Mouse (Mus musculus): ENCODE data around the gene Efcab11. TPM values are rescaled to one million over a fixed set of nuclear protein-coding genes. Genes with fewer than 3 reads are reported as not detected.

Efcab11 gene
- polyA plus RNA-seq, 1 experiment = 1.8 TPM

- TF ChIP-seq GATA1 (IDR thresholded peaks at IDR 0.05; ENCODE audit: low read length) = no peak
- TF ChIP-seq TAL1 (IDR thresholded peaks at IDR 0.05; ENCODE audit: low read length) = no peak
- no peaks in the 10 kb centered on the region for H3K9me3 ChIP-seq (ENCODE audit: control insufficient read depth, low read length)
- no peak overlapping the region for H3K4me3 ChIP-seq (replicated peaks)
- H3K27me3 ChIP-seq (ENCODE audit: control insufficient read depth) = no peaks in the 10 kb centered on the region
- no peaks in the 10 kb centered on the region for H3K36me3 ChIP-seq (ENCODE audit: control insufficient read depth)
- no peaks in the 10 kb centered on the region for H3K4me1 ChIP-seq (ENCODE audit: control insufficient read depth)
These were observed 110.5 kb downstream of the Efcab11 start for GRCm38 (mm10) chr12:99773636-99774193.

GRCm38 (mm10) chr12:99771018-99771417 is 113.2 kb downstream of the Efcab11 start:
- Histone ChIP-seq H3K36me3 (ENCODE audit: control insufficient read depth) (no peaks in the 10 kb centered on the region), H3K4me1 (ENCODE audit: control insufficient read depth) (no peaks in the 10 kb centered on the region), H3K4me3 (replicated peaks) (no peak overlapping the region), H3K9me3 (ENCODE audit: control insufficient read depth, low read length) (no peaks in the 10 kb centered on the region), H3K27me3 (ENCODE audit: control insufficient read depth) (no peaks in the 10 kb centered on the region)
- no peak for TF ChIP-seq GATA1 (IDR thresholded peaks at IDR 0.05; ENCODE audit: low read length)
- no peak for TF ChIP-seq TAL1 (IDR thresholded peaks at IDR 0.05; ENCODE audit: low read length)

- Histone ChIP-seq H3K4me1 (ENCODE audit: control insufficient read depth) (no peaks in the 10 kb centered on the region), H3K36me3 (ENCODE audit: control insufficient read depth) (no peaks in the 10 kb centered on the region), H3K4me3 (replicated peaks) (no peak overlapping the region), H3K9me3 (ENCODE audit: control insufficient read depth, low read length) (no peaks in the 10 kb centered on the region), H3K27me3 (ENCODE audit: control insufficient read depth) (no peaks in the 10 kb centered on the region)
- TF ChIP-seq GATA1 (IDR thresholded peaks at IDR 0.05; ENCODE audit: low read length) (no peak), TAL1 (IDR thresholded peaks at IDR 0.05; ENCODE audit: low read length) (no peak)
These were observed 114.6 kb downstream of the Efcab11 start for GRCm38 (mm10) chr12:99769626-99770025.

- Histone ChIP-seq H3K36me3 (ENCODE audit: control insufficient read depth) (no peaks in the 10 kb centered on the region), H3K4me3 (replicated peaks) (no peak overlapping the region), H3K9me3 (ENCODE audit: control insufficient read depth, low read length) (no peaks in the 10 kb centered on the region), H3K27me3 (ENCODE audit: control insufficient read depth) (no peaks in the 10 kb centered on the region), H3K4me1 (ENCODE audit: control insufficient read depth) (no peaks in the 10 kb centered on the region)
- TF ChIP-seq GATA1 (IDR thresholded peaks at IDR 0.05; ENCODE audit: low read length) = no peak
- TF ChIP-seq TAL1 (IDR thresholded peaks at IDR 0.05; ENCODE audit: low read length) = no peak
These were observed 116.5 kb downstream of the Efcab11 start for GRCm38 (mm10) chr12:99767691-99768090.

- H3K9me3 ChIP-seq (ENCODE audit: control insufficient read depth, low read length) = no peaks in the 10 kb centered on the region
- TF ChIP-seq TAL1 (IDR thresholded peaks at IDR 0.05; ENCODE audit: low read length) (no peak), GATA1 (IDR thresholded peaks at IDR 0.05; ENCODE audit: low read length) (no peak)
- H3K4me1 ChIP-seq (ENCODE audit: control insufficient read depth) = no peaks in the 10 kb centered on the region
- H3K4me3 ChIP-seq (replicated peaks) = no peak overlapping the region
- H3K27me3 ChIP-seq (ENCODE audit: control insufficient read depth) = no peaks in the 10 kb centered on the region
- H3K36me3 ChIP-seq (ENCODE audit: control insufficient read depth) = no peaks in the 10 kb centered on the region
These were observed 118.3 kb downstream of the Efcab11 start for GRCm38 (mm10) chr12:99765979-99766378.

- no peak overlapping the region for H3K4me3 ChIP-seq (replicated peaks)
- H3K27me3 ChIP-seq (ENCODE audit: control insufficient read depth) = no peaks in the 10 kb centered on the region
- H3K36me3 ChIP-seq (ENCODE audit: control insufficient read depth) = no peaks in the 10 kb centered on the region
- no peaks in the 10 kb centered on the region for H3K4me1 ChIP-seq (ENCODE audit: control insufficient read depth)
- no peaks in the 10 kb centered on the region for H3K9me3 ChIP-seq (ENCODE audit: control insufficient read depth, low read length)
- TF ChIP-seq TAL1 (IDR thresholded peaks at IDR 0.05; ENCODE audit: low read length) (no peak), GATA1 (IDR thresholded peaks at IDR 0.05; ENCODE audit: low read length) (no peak)
These were observed 120.2 kb downstream of the Efcab11 start for GRCm38 (mm10) chr12:99764053-99764452.

- no peaks in the 10 kb centered on the region for H3K4me1 ChIP-seq (ENCODE audit: control insufficient read depth)
- TF ChIP-seq GATA1 (IDR thresholded peaks at IDR 0.05; ENCODE audit: low read length) = no peak
- no peak for TF ChIP-seq TAL1 (IDR thresholded peaks at IDR 0.05; ENCODE audit: low read length)
- no peak overlapping the region for H3K4me3 ChIP-seq (replicated peaks)
- no peaks in the 10 kb centered on the region for H3K9me3 ChIP-seq (ENCODE audit: control insufficient read depth, low read length)
- no peaks in the 10 kb centered on the region for H3K27me3 ChIP-seq (ENCODE audit: control insufficient read depth)
- H3K36me3 ChIP-seq (ENCODE audit: control insufficient read depth) = no peaks in the 10 kb centered on the region
These were observed 126.3 kb downstream of the Efcab11 start for GRCm38 (mm10) chr12:99757754-99758526.

- Histone ChIP-seq H3K4me3 (replicated peaks) (no peak overlapping the region), H3K4me1 (ENCODE audit: control insufficient read depth) (no peaks in the 10 kb centered on the region), H3K36me3 (ENCODE audit: control insufficient read depth) (no peaks in the 10 kb centered on the region), H3K9me3 (ENCODE audit: control insufficient read depth, low read length) (no peaks in the 10 kb centered on the region), H3K27me3 (ENCODE audit: control insufficient read depth) (no peaks in the 10 kb centered on the region)
- TF ChIP-seq GATA1 (IDR thresholded peaks at IDR 0.05; ENCODE audit: low read length) = no peak
These were observed 127.1 kb downstream of the Efcab11 start for GRCm38 (mm10) chr12:99756914-99757687.

GRCm38 (mm10) chr12:99756213-99756612 is 128.0 kb downstream of the Efcab11 start:
- no peaks in the 10 kb centered on the region for H3K27me3 ChIP-seq (ENCODE audit: control insufficient read depth)
- H3K4me3 ChIP-seq (replicated peaks) = no peak overlapping the region
- no peaks in the 10 kb centered on the region for H3K36me3 ChIP-seq (ENCODE audit: control insufficient read depth)
- TF ChIP-seq TAL1 (IDR thresholded peaks at IDR 0.05; ENCODE audit: low read length) (no peak), GATA1 (IDR thresholded peaks at IDR 0.05; ENCODE audit: low read length) (no peak)
- no peaks in the 10 kb centered on the region for H3K9me3 ChIP-seq (ENCODE audit: control insufficient read depth, low read length)
- no peaks in the 10 kb centered on the region for H3K4me1 ChIP-seq (ENCODE audit: control insufficient read depth)

Measured in erythroblast, embryonic 14.5 days (primary cell).